Mouse (Mus musculus): ENCODE measurements around the gene Rtp4. TPM values are rescaled to one million over a fixed set of nuclear protein-coding genes. Genes with fewer than 3 reads are reported as not detected.

Gene Rtp4
- total RNA-seq, 1 experiment from 2014 or later = 15.2 TPM

DNA sequence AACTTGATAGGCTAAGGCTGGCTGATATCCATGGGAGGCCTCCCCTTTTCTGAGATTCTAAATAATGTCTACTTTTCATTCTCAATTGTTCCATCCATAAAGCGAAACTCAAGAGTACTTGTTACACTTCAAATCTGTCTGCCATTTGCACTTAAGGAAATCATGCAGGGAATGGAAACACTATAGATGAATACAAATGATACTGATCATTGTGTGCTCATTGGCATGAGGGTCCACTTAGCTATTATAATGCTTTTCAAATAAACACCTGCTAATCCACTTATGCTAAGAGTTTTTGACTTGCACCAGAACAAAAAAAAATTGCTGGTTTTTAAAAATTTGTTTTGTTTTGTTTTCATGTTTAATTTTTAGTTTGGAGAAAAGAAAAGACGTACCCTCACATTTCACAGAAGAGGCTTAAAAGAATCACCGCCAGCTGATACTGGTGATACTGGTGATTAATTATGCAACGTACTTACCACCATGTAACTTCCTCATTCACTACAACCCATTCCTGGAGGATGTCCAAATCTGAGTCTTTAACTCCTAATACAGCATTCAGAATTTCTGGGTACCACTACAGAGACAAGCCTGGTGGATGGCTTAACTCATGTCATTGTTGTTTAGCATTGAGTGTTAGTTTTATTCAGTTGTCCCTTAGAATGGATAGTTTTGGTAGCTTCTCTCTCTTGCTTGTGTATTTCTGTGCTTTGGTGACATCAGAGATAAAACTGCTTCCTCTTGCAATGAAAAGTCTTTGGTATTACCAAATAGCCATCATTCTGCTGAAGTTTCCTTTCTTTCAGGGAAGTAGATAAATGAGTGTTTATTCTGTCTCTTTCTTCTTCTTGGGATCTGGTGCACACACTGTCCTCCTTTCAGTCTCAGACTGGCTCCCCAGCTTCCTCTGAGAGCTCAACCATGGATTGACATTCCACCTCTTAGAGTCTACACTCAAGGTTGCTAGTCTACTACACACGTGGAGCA lies 71.3 kb downstream of the Rtp4 start:
- DNase-seq = no peak

- no peak for DNase-seq
Observed at GRCm38 (mm10) chr16:23592501-23592900, 72.4 kb downstream of the Rtp4 start.

GRCm38 (mm10) chr16:23596696-23597095 lies 76.6 kb downstream of the Rtp4 start:
- DNase-seq = no peak

GRCm38 (mm10) chr16:23597968-23598367 lies 77.9 kb downstream of the Rtp4 start:
- no peak for DNase-seq

- DNase-seq = no peak
Observed at GRCm38 (mm10) chr16:23606220-23606619, 86.1 kb downstream of the Rtp4 start.

GRCm38 (mm10) chr16:23606651-23607050 lies 86.6 kb downstream of the Rtp4 start:
- DNase-seq = no peak

- no peak for DNase-seq
Observed at GRCm38 (mm10) chr16:23607911-23608410, 87.9 kb downstream of the Rtp4 start.

DNA sequence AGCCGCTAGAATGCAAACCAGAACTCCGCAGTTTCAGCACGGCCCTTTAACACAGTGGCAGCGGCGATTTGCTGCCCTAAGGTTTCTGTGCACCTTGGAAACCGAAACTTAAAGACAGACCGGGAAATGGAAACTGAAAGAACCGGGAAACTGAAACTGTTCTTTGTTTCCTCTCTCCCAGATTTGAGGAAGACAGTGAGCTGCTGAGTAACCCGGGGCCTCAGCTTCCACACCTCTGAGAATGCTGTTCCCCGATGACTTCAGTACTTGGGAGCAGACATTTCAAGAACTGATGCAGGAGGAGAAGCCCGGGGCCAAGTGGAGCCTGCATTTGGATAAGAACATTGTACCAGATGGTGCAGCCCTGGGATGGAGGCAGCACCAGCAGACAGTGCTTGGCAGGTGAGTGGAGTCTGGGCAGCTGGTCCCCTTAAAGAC lies 89.7 kb downstream of the Rtp4 start:
- DNase-seq = peak; percentile 31

- no peak for DNase-seq
Observed at GRCm38 (mm10) chr16:23624205-23624604, 104.1 kb downstream of the Rtp4 start.

DNA sequence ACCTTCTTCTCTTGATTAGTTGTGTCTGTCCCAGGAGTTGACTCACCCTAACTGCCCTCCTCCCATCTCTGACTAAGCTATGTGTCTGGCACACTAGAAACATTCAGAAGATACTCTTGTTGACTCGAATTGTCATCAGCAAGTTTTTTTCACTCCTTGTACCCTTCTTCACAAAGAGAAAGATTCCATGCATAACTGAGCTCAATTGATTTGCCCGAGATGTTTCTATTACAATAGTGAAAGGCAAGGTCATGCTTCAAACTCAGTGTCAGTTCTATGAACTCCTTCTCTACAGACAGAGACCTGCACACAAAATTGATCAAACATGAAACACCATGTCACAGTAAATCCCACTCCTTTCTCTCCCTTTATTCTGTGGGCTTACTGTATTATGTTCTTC lies 111.4 kb downstream of the Rtp4 start:
- DNase-seq = no peak

GRCm38 (mm10) chr16:23632681-23633080 lies 112.6 kb downstream of the Rtp4 start:
- no peak for DNase-seq

- no peak for DNase-seq
Observed at GRCm38 (mm10) chr16:23653028-23653427, 132.9 kb downstream of the Rtp4 start.

- no peak for DNase-seq
Observed at GRCm38 (mm10) chr16:23653479-23653878, 133.4 kb downstream of the Rtp4 start.

GRCm38 (mm10) chr16:23659597-23660531 lies 139.8 kb downstream of the Rtp4 start:
- DNase-seq = no peak

Other genes starting within 250 kb of the Rtp4 start
- gene Rtp1, start 91.2 kb upstream of the Rtp4 start, total RNA-seq (2021) = not detected in 2 replicates
- 119 TPM in 2 replicates for gene Masp1, start 524 bp downstream of the Rtp4 start, total RNA-seq (2021)

Data from adrenal gland, postnatal 25 days (tissue).